Mouse (Mus musculus) neural tube, embryonic 14.5 days (tissue): ENCODE measurements at regions not wholly inside any gene's neighbourhood (a gene's known extent, or its start where the extent isn't known, plus 50 kb on each side); places are given as distances from the start of the nearest gene placed in this dataset.

ENCODE experiments used
- ATAC-seq: fragments of 200-750 bp; cut with Nextera tagmentation; 2 replicates; pipeline ENCODE4 v1.8.0; 2017; ENCODE audit warnings: low read depth, mild to moderate bottlenecking, moderate TSS enrichment, moderate library complexity
- H3K27ac ChIP-seq: fragments of 300-500 bp; sonication (generic); 2 replicates; pipeline ENCODE4 v1.5.1; 2014; ENCODE audit warnings: low read depth, mild to moderate bottlenecking, control low read depth, low read length, moderate library complexity, mixed read lengths
- H3K27me3 ChIP-seq: fragments of 300-500 bp; sonication (generic); 2 replicates; pipeline ENCODE4 v1.6.1; 2014; ENCODE audit warnings: low read length; ENCODE audit not compliant: control insufficient read depth, insufficient read depth
- H3K36me3 ChIP-seq: fragments of 300-500 bp; sonication (generic); 2 replicates; pipeline ENCODE4 v1.6.1; 2014; ENCODE audit warnings: low read length, mixed read lengths; ENCODE audit not compliant: control insufficient read depth, insufficient read depth
- H3K4me1 ChIP-seq: fragments of 300-500 bp; sonication (generic); 2 replicates; pipeline ENCODE4 v1.6.1; 2014; ENCODE audit warnings: low read length; ENCODE audit not compliant: control insufficient read depth, insufficient read depth
- H3K4me2 ChIP-seq: fragments of 300-500 bp; sonication (generic); 2 replicates; pipeline ENCODE4 v1.6.1; 2014; ENCODE audit warnings: mild to moderate bottlenecking, low read depth, low read length, control low read depth
- H3K4me3 ChIP-seq: fragments of 300-500 bp; sonication (generic); 2 replicates; pipeline ENCODE4 v1.5.1; 2014; ENCODE audit warnings: low read depth, low read length, control low read depth, mixed read lengths
- H3K9ac ChIP-seq: fragments of 300-500 bp; sonication (generic); replicated peaks from 2 replicates; pipeline ENCODE4 v1.6.1; 2014; ENCODE audit warnings: low read depth, mild to moderate bottlenecking, control low read depth, low read length, mixed read lengths
- H3K9me3 ChIP-seq: fragments of 300-500 bp; sonication (generic); 2 replicates; pipeline ENCODE4 v1.6.1; 2016; ENCODE audit warnings: low read length; ENCODE audit not compliant: control insufficient read depth
- WGBS: fragments of 180-500 bp; shearing (Covaris S2); extraction: QIAGEN DNeasy Blood & Tissue Kit; methylation state at CpG from one replicate; pipeline ENCODE4 v1.1.7; 2014; 5-methylcytosine and 5-hydroxymethylcytosine counted together

- H3K9ac ChIP-seq = no peak overlapping the region
These were observed 94.4 kb downstream of the Gm11232 start for GRCm38 (mm10) chr4:71663397-71663796.

GRCm38 (mm10) chr4:71640521-71640920, 117.2 kb downstream of the Gm11232 start:
- Histone ChIP-seq H3K4me1 (no peaks in the 10 kb centered on the region), H3K4me2 (no peak overlapping the region), H3K27ac (no peak overlapping the region), H3K9ac (no peak overlapping the region), H3K27me3 (no peaks in the 10 kb centered on the region), H3K9me3 (no peaks in the 10 kb centered on the region), H3K4me3 (no peak overlapping the region), H3K36me3 (no peaks in the 10 kb centered on the region)
- ATAC-seq = no peak
- 97% methylated on average over 10 of the region's 10 CpGs for WGBS

More at GRCm38 (mm10) chr4:71663397-71663796, 94.4 kb downstream of the Gm11232 start:
- Histone ChIP-seq H3K27ac (no peak overlapping the region), H3K9me3 (no peaks in the 10 kb centered on the region), H3K4me1 (no peaks in the 10 kb centered on the region), H3K27me3 (no peaks in the 10 kb centered on the region), H3K4me3 (no peak overlapping the region), H3K4me2 (no peak overlapping the region), H3K36me3 (no peaks in the 10 kb centered on the region)
- no peak for ATAC-seq

- WGBS = 17% methylated on average over 2 of the region's 2 CpGs
These were observed 130.7 kb downstream of the Gm11232 start for GRCm38 (mm10) chr4:71627088-71627487.

GRCm38 (mm10) chr4:71626626-71627025, 131.1 kb downstream of the Gm11232 start:
- H3K36me3 ChIP-seq = no peaks in the 10 kb centered on the region
- H3K4me3 ChIP-seq = no peak overlapping the region
- no peak overlapping the region for H3K4me2 ChIP-seq
- H3K27ac ChIP-seq = no peak overlapping the region
- no peak overlapping the region for H3K9ac ChIP-seq
- H3K4me1 ChIP-seq = no peaks in the 10 kb centered on the region
- no peaks in the 10 kb centered on the region for H3K27me3 ChIP-seq
- ATAC-seq = no peak
- no peaks in the 10 kb centered on the region for H3K9me3 ChIP-seq
- 5% methylated on average over 1 of the region's 1 CpGs for WGBS

More at GRCm38 (mm10) chr4:71627088-71627487, 130.7 kb downstream of the Gm11232 start:
- ATAC-seq = no peak
- no peaks in the 10 kb centered on the region for H3K36me3 ChIP-seq
- H3K4me3 ChIP-seq = no peak overlapping the region
- no peaks in the 10 kb centered on the region for H3K4me1 ChIP-seq
- no peaks in the 10 kb centered on the region for H3K9me3 ChIP-seq
- H3K27ac ChIP-seq = no peak overlapping the region
- H3K9ac ChIP-seq = no peak overlapping the region
- H3K27me3 ChIP-seq = no peaks in the 10 kb centered on the region
- H3K4me2 ChIP-seq = no peak overlapping the region

- H3K27ac ChIP-seq = no peak overlapping the region
- H3K27me3 ChIP-seq = no peaks in the 10 kb centered on the region
- no peaks in the 10 kb centered on the region for H3K4me1 ChIP-seq
- no peaks in the 10 kb centered on the region for H3K36me3 ChIP-seq
- no peak overlapping the region for H3K4me2 ChIP-seq
- no peak for ATAC-seq
- WGBS = 68% methylated on average over 2 of the region's 2 CpGs
- no peak overlapping the region for H3K4me3 ChIP-seq
- no peak overlapping the region for H3K9ac ChIP-seq
- H3K9me3 ChIP-seq = no peaks in the 10 kb centered on the region
These were observed 133.0 kb downstream of the Gm11232 start for GRCm38 (mm10) chr4:71624771-71625170.

GRCm38 (mm10) chr4:71613720-71614119, 144.0 kb downstream of the Gm11232 start:
- Histone ChIP-seq H3K9me3 (no peaks in the 10 kb centered on the region), H3K36me3 (no peaks in the 10 kb centered on the region), H3K4me2 (no peak overlapping the region), H3K27me3 (no peaks in the 10 kb centered on the region), H3K4me3 (no peak overlapping the region), H3K9ac (no peak overlapping the region), H3K4me1 (no peaks in the 10 kb centered on the region), H3K27ac (no peak overlapping the region)
- 84% methylated on average over 1 of the region's 1 CpGs for WGBS
- ATAC-seq = no peak

- peak; percentile 60; the same call in 1 of the 2 replicates for ATAC-seq
- Histone ChIP-seq H3K9me3 (no peaks in the 10 kb centered on the region), H3K27me3 (no peaks in the 10 kb centered on the region), H3K27ac (no peak overlapping the region), H3K9ac (no peak overlapping the region), H3K4me2 (no peak overlapping the region), H3K4me3 (no peak overlapping the region), H3K4me1 (no peaks in the 10 kb centered on the region), H3K36me3 (no peaks in the 10 kb centered on the region)
- 83% methylated on average over 2 of the region's 2 CpGs for WGBS
These were observed 171.9 kb downstream of the Gm11232 start for GRCm38 (mm10) chr4:71585880-71586279.

- Histone ChIP-seq H3K27me3 (no peaks in the 10 kb centered on the region), H3K4me3 (no peak overlapping the region), H3K9me3 (no peaks in the 10 kb centered on the region), H3K4me1 (no peaks in the 10 kb centered on the region), H3K9ac (no peak overlapping the region), H3K27ac (no peak overlapping the region), H3K36me3 (no peaks in the 10 kb centered on the region), H3K4me2 (no peak overlapping the region)
- no peak for ATAC-seq
- 87% methylated on average over 5 of the region's 5 CpGs for WGBS
These were observed 197.1 kb downstream of the Gm11232 start for GRCm38 (mm10) chr4:71560656-71561055.

GRCm38 (mm10) chr4:71539200-71539599, 218.6 kb downstream of the Gm11232 start:
- H3K4me3 ChIP-seq = no peak overlapping the region
- H3K27ac ChIP-seq = no peak overlapping the region
- H3K9me3 ChIP-seq = no peaks in the 10 kb centered on the region
- no peak overlapping the region for H3K9ac ChIP-seq
- ATAC-seq = no peak
- no peaks in the 10 kb centered on the region for H3K27me3 ChIP-seq
- H3K4me1 ChIP-seq = no peaks in the 10 kb centered on the region
- H3K4me2 ChIP-seq = no peak overlapping the region
- no peaks in the 10 kb centered on the region for H3K36me3 ChIP-seq

- Histone ChIP-seq H3K4me1 (no peaks in the 10 kb centered on the region), H3K4me2 (no peak overlapping the region), H3K9me3 (no peaks in the 10 kb centered on the region), H3K27me3 (no peaks in the 10 kb centered on the region), H3K36me3 (no peaks in the 10 kb centered on the region), H3K4me3 (no peak overlapping the region), H3K9ac (no peak overlapping the region), H3K27ac (no peak overlapping the region)
- no peak for ATAC-seq
- WGBS = 76% methylated on average over 2 of the region's 2 CpGs
These were observed 219.8 kb downstream of the Gm11232 start for GRCm38 (mm10) chr4:71537971-71538370.
